Mouse (Mus musculus) neural tube, embryonic 13.5 days (tissue): Measurements from ENCODE around the gene Morc3. TPM values are rescaled to one million over a fixed set of nuclear protein-coding genes. Genes with fewer than 3 reads are reported as not detected.
A peak's percentile ranks its signal among the peaks of the same experiment; 100 is the strongest.

Experiments used
- ATAC-seq: fragments of 200-750 bp; cut with Nextera tagmentation; 2 replicates; pipeline ENCODE4 v1.8.0; 2017; ENCODE audit warnings: low read depth, mild to moderate bottlenecking, moderate TSS enrichment, moderate library complexity
- H3K27ac ChIP-seq: fragments of 300-500 bp; sonication (generic); replicated peaks from 2 replicates; pipeline ENCODE4 v1.5.1; 2015; ENCODE audit warnings: moderate library complexity, mild to moderate bottlenecking, inconsistent platforms
- H3K27me3 ChIP-seq: fragments of 300-500 bp; sonication (generic); 2 replicates; pipeline ENCODE4 v1.6.1; 2015; ENCODE audit warnings: mild to moderate bottlenecking, inconsistent platforms
- H3K36me3 ChIP-seq: fragments of 300-500 bp; sonication (generic); 2 replicates; pipeline ENCODE4 v1.6.1; 2015; ENCODE audit warnings: mild to moderate bottlenecking, inconsistent platforms
- H3K4me1 ChIP-seq: fragments of 300-500 bp; sonication (generic); replicated peaks from 2 replicates; pipeline ENCODE4 v1.6.1; 2015; ENCODE audit warnings: inconsistent platforms
- H3K4me2 ChIP-seq: fragments of 300-500 bp; sonication (generic); 2 replicates; pipeline ENCODE4 v1.6.1; 2015; ENCODE audit warnings: inconsistent platforms, mild to moderate bottlenecking, moderate library complexity
- H3K4me3 ChIP-seq: fragments of 300-500 bp; sonication (generic); 2 replicates; pipeline ENCODE4 v1.5.1; 2015; ENCODE audit warnings: mild to moderate bottlenecking, inconsistent platforms
- H3K9ac ChIP-seq: fragments of 300-500 bp; sonication (generic); 2 replicates; pipeline ENCODE4 v1.6.1; 2015; ENCODE audit warnings: moderate library complexity, mild to moderate bottlenecking, inconsistent platforms
- H3K9me3 ChIP-seq: fragments of 300-500 bp; sonication (generic); 2 replicates; pipeline ENCODE4 v1.6.1; 2016; ENCODE audit warnings: inconsistent platforms
- WGBS: fragments of 180-500 bp; shearing (Covaris S2); methylation state at CpG from one replicate; pipeline ENCODE4 v1.1.7; 2015; 5-methylcytosine and 5-hydroxymethylcytosine counted together
- polyA plus RNA-seq: library from polyadenylated mRNA; unstranded; fragments of >200 nt; fragmentation: Nextera tagmentation; extraction: Ambion mirVana; gene quantifications from 2 replicates; pipeline ENCODE4 v1.2.1, GENCODE M21; 2015

Gene Morc3
- polyA plus RNA-seq, 1 experiment from 2014 or later, result 29.9 TPM

DNA sequence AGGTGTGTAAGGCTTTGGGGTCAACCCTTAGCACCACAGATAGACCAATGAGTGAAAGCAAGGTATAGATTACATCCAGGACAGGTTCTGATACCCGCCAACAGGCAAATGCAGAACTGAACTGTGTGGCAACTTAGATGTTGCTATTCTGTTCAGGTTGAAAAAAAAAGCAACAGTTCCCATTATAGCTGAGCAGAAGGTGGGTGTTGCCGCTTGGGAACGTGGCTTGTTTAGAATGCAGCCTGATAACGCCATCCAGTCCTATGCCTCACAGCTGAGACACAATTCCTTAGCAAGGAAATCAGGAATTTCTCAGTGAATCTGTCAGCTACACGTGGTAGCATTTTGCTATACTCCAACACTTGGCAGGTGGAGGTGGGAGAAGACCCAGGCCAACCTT, 61.4 kb downstream of the Morc3 start:
- H3K27ac ChIP-seq, result no peak overlapping the region
- H3K4me1 ChIP-seq, result no peaks in the 10 kb centered on the region
- H3K9ac ChIP-seq, result no peak overlapping the region
- no peak overlapping the region for H3K4me2 ChIP-seq
- peaks cover 39% of the 10 kb centered on the region for H3K36me3 ChIP-seq
- no peaks in the 10 kb centered on the region for H3K27me3 ChIP-seq
- no peak for ATAC-seq
- H3K9me3 ChIP-seq, result no peaks in the 10 kb centered on the region
- no peak overlapping the region for H3K4me3 ChIP-seq
- 86% methylated on average over 5 of the region's 5 CpGs for WGBS

DNA sequence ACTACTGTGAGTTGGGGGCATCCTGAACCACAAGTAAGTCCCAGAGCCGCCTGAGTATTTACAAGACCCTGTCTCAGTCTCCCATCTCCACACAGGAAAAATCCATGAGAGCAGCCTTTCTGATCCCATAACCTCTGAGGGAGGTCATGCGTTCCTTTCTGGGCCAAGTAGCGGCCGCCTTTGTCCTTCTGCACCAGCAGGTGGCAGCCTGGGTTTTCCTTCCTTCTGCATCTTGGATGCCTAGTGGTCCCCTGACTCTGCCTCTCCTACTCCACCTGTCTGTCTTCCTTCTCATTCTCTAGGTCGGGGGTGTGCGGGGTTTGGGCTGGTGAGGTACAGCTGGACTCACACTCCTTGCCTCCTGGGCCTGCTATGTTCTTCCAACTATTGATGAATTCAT, 71.1 kb downstream of the Morc3 start:
- Histone ChIP-seq H3K27ac (no peak overlapping the region), H3K27me3 (no peaks in the 10 kb centered on the region), H3K36me3 (peaks cover 12% of the 10 kb centered on the region), H3K9me3 (no peaks in the 10 kb centered on the region), H3K4me2 (no peak overlapping the region), H3K4me3 (no peak overlapping the region), H3K4me1 (no peaks in the 10 kb centered on the region), H3K9ac (no peak overlapping the region)
- 82% methylated on average over 6 of the region's 6 CpGs for WGBS
- ATAC-seq, result no peak

DNA sequence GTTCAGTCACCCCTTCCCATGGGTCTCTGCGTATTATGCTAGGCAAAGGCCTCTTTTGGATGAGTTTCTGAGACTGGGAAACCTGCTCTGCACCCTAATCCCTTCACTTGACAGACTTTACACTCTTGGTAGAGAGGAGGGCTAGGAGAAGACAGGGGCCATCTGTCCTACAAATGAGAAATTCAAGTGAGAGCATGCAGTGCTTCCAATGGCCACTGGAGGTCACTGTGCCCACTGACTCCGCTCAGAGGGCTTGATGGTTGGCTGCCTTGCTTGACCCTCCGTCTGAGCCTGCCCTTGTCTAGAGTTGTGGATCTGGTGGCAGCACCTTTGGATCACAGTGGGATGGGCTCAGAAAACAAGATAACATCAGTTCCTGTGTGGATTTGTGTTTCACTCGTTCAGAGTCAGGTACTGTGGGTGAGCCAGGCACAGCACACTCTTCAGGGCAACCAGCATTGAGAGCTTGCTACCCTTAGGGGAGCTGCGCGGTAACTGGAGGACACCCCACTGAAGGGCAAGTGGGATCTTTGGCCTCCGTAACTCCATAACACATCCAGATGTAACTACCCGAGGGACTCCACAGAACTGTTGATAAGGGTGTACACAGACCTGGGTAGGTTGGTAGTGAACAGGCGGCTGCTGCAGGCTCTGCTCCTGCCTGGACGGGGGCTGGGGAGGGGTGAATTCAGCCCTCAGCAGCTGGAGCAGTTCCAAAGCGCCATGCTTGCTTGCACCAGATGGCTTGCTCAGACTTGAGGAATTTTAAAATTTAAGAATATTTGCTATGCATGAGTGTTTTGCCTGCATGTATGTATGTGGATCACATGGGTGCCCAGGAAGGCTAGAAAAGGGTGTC, 74.5 kb downstream of the Morc3 start:
- no peak overlapping the region for H3K27ac ChIP-seq
- no peaks in the 10 kb centered on the region for H3K27me3 ChIP-seq
- H3K36me3 ChIP-seq, result peaks cover 8% of the 10 kb centered on the region
- ATAC-seq, result peak; percentile 29; the same call in 1 of the 2 replicates
- no peaks in the 10 kb centered on the region for H3K4me1 ChIP-seq
- H3K9me3 ChIP-seq, result no peaks in the 10 kb centered on the region
- WGBS, result 74% methylated on average over 11 of the region's 11 CpGs
- no peak overlapping the region for H3K4me2 ChIP-seq
- no peak overlapping the region for H3K9ac ChIP-seq
- no peak overlapping the region for H3K4me3 ChIP-seq

GRCm38 (mm10) chr16:93907761-93908160, 75.8 kb downstream of the Morc3 start:
- H3K9ac ChIP-seq, result no peak overlapping the region
- no peaks in the 10 kb centered on the region for H3K9me3 ChIP-seq
- no peaks in the 10 kb centered on the region for H3K4me1 ChIP-seq
- 78% methylated on average over 5 of the region's 5 CpGs for WGBS
- no peak for ATAC-seq
- no peaks in the 10 kb centered on the region for H3K27me3 ChIP-seq
- no peak overlapping the region for H3K27ac ChIP-seq
- no peak overlapping the region for H3K4me2 ChIP-seq
- 0 out of 2 replicates have a peak, but pooled peaks cover 5% of the 10 kb centered on the region for H3K36me3 ChIP-seq
- H3K4me3 ChIP-seq, result no peak overlapping the region

DNA sequence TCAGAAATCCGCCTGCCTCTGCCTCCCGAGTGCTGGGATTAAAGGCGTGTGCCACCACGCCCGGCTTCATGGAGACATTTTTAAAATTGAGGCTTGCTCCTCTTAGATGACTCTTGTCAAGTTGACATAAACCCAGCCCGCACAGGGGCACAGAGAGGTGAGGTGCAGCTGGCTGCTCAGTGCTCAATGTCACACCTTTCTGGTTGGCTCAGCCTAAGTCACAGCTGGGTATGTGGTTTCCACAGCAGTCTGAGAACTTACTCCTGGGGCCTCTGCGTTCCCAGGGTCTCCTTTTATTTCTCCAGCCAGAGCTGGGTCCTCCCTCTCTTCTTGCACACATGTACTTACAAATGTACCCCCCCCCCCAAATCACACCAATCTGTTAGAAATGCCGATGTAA, 76.3 kb downstream of the Morc3 start:
- Histone ChIP-seq H3K27me3 (no peaks in the 10 kb centered on the region), H3K9me3 (no peaks in the 10 kb centered on the region), H3K4me3 (no peak overlapping the region), H3K9ac (no peak overlapping the region), H3K4me2 (no peak overlapping the region), H3K27ac (no peak overlapping the region), H3K4me1 (no peaks in the 10 kb centered on the region), H3K36me3 (0 out of 2 replicates have a peak, but pooled peaks cover 5% of the 10 kb centered on the region)
- no peak for ATAC-seq
- 94% methylated on average over 8 of the region's 8 CpGs for WGBS

- Histone ChIP-seq H3K27ac (no peak overlapping the region), H3K9me3 (no peaks in the 10 kb centered on the region), H3K4me1 (no peaks in the 10 kb centered on the region), H3K27me3 (no peaks in the 10 kb centered on the region), H3K4me3 (no peak overlapping the region), H3K9ac (no peak overlapping the region), H3K4me2 (no peak overlapping the region), H3K36me3 (0 out of 2 replicates have a peak, but pooled peaks cover 1% of the 10 kb centered on the region)
- no peak for ATAC-seq
- WGBS, result 92% methylated on average over 3 of the region's 3 CpGs
These were observed 78.0 kb downstream of the Morc3 start for GRCm38 (mm10) chr16:93909936-93910335.

- H3K4me2 ChIP-seq, result no peak overlapping the region
- no peaks in the 10 kb centered on the region for H3K36me3 ChIP-seq
- WGBS, result 69% methylated on average over 28 of the region's 28 CpGs
- no peak for ATAC-seq
- no peak overlapping the region for H3K9ac ChIP-seq
- H3K9me3 ChIP-seq, result no peaks in the 10 kb centered on the region
- H3K4me3 ChIP-seq, result no peak overlapping the region
- H3K27ac ChIP-seq, result no peak overlapping the region
- H3K4me1 ChIP-seq, result no peaks in the 10 kb centered on the region
- no peaks in the 10 kb centered on the region for H3K27me3 ChIP-seq
These were observed 79.1 kb downstream of the Morc3 start for GRCm38 (mm10) chr16:93910735-93911665.

DNA sequence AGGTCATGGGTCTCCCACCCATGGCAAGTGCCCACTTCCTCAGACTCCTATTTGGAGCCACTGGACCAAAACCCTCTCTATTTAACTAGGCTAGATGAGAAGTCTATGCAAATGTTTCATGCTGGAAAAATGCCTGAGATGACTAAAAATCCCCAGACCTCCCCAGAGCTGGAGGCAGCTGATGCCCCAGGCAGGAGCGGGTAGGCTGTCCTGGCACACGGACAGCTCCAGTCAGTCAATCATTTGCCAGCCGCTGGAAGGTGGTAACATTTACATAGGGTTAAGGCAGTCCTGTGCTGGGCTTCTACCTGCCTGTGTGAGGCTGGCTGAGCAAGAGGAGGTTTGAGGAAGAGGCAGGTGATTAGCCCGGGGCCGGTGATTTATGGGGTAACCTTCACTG, 80.2 kb downstream of the Morc3 start:
- H3K27ac ChIP-seq, result no peak overlapping the region
- H3K4me1 ChIP-seq, result no peaks in the 10 kb centered on the region
- no peaks in the 10 kb centered on the region for H3K36me3 ChIP-seq
- 76% methylated on average over 5 of the region's 5 CpGs for WGBS
- ATAC-seq, result no peak
- no peak overlapping the region for H3K4me2 ChIP-seq
- no peak overlapping the region for H3K4me3 ChIP-seq
- H3K9ac ChIP-seq, result no peak overlapping the region
- no peaks in the 10 kb centered on the region for H3K9me3 ChIP-seq
- H3K27me3 ChIP-seq, result no peaks in the 10 kb centered on the region

DNA sequence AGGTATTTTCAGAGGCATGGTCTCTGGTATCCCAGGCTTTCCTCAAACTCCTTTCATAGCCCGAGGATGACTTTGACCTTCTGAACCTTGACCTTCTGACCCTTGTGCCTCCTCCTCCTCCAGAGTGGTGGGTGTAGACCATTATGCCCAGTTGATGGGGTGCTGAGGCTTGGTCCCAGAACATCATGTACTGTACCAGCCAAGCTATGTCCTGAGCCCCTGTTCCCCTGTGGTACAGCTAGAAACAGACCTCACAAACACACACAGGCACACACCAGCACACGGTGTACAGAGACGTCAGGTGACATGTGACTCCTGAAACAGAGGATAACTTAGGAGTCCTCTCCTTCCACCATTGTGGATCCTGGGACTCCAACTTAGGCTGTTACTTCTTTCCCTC, 80.9 kb downstream of the Morc3 start:
- Histone ChIP-seq H3K4me3 (no peak overlapping the region), H3K27ac (no peak overlapping the region), H3K9ac (no peak overlapping the region), H3K4me1 (no peaks in the 10 kb centered on the region), H3K27me3 (no peaks in the 10 kb centered on the region), H3K36me3 (no peaks in the 10 kb centered on the region), H3K9me3 (no peaks in the 10 kb centered on the region), H3K4me2 (no peak overlapping the region)
- WGBS, result 70% methylated on average over 3 of the region's 3 CpGs
- ATAC-seq, result no peak

- no peak overlapping the region for H3K4me3 ChIP-seq
- no peak overlapping the region for H3K27ac ChIP-seq
- H3K9ac ChIP-seq, result no peak overlapping the region
- 79% methylated on average over 10 of the region's 10 CpGs for WGBS
- no peak for ATAC-seq
- no peak overlapping the region for H3K4me2 ChIP-seq
- no peaks in the 10 kb centered on the region for H3K9me3 ChIP-seq
- H3K27me3 ChIP-seq, result no peaks in the 10 kb centered on the region
- peaks cover 7% of the 10 kb centered on the region; the same call in 1 of the 2 replicates for H3K4me1 ChIP-seq
- no peaks in the 10 kb centered on the region for H3K36me3 ChIP-seq
These were observed 82.1 kb downstream of the Morc3 start for GRCm38 (mm10) chr16:93913881-93914576.

GRCm38 (mm10) chr16:93915338-93915849, 83.5 kb downstream of the Morc3 start:
- 40% methylated on average over 10 of the region's 10 CpGs for WGBS
- H3K27ac ChIP-seq, result no peak overlapping the region
- no peaks in the 10 kb centered on the region for H3K27me3 ChIP-seq
- no peak overlapping the region for H3K9ac ChIP-seq
- H3K36me3 ChIP-seq, result no peaks in the 10 kb centered on the region
- no peaks in the 10 kb centered on the region for H3K9me3 ChIP-seq
- ATAC-seq, result no peak
- no peak overlapping the region for H3K4me2 ChIP-seq
- no peak overlapping the region for H3K4me3 ChIP-seq
- peaks cover 8% of the 10 kb centered on the region; the same call in 1 of the 2 replicates for H3K4me1 ChIP-seq
